Mouse (Mus musculus) myocyte (in vitro differentiated cells): Measurements from ENCODE around the gene Dzip1l. TPM values are rescaled to one million over a fixed set of nuclear protein-coding genes. Genes with fewer than 3 reads are reported as not detected.

Experiments used
- H3K27me3 ChIP-seq: one replicate; pipeline ENCODE4 v1.6.1; 2011; ENCODE audit not compliant: control insufficient read depth, insufficient read depth, insufficient read length
- H3K36me3 ChIP-seq: one replicate; pipeline ENCODE4 v1.6.1; 2011; ENCODE audit not compliant: control insufficient read depth, insufficient read depth
- H3K4me2 ChIP-seq: one replicate; pipeline ENCODE4 v1.6.1; 2011; ENCODE audit warnings: low read depth, control low read depth
- H3K4me3 ChIP-seq: one replicate; pipeline ENCODE4 v1.5.1; 2011; ENCODE audit warnings: mild to moderate bottlenecking, control low read depth, moderate library complexity
- H3K79me2 ChIP-seq: one replicate; pipeline ENCODE4 v1.6.1; 2011; ENCODE audit not compliant: control insufficient read depth, insufficient read depth
- H3ac ChIP-seq: one replicate; pipeline ENCODE4 v1.6.1; 2011; ENCODE audit not compliant: control insufficient read depth, insufficient read length
- CEBPB ChIP-seq: IDR thresholded peaks from 2 replicates; pipeline ENCODE4 v1.6.1; 2011; ENCODE audit warnings: mild to moderate bottlenecking, moderate library complexity; ENCODE audit not compliant: poor library complexity, insufficient read depth, severe bottlenecking
- E2F4 ChIP-seq: IDR thresholded peaks from one replicate; pipeline ENCODE4 v1.6.1; 2011; ENCODE audit warnings: mild to moderate bottlenecking, control low read depth, moderate library complexity; ENCODE audit not compliant: insufficient read depth
- MAX ChIP-seq: IDR thresholded peaks from one replicate; pipeline ENCODE4 v1.6.1; 2011; ENCODE audit warnings: low read depth, mild to moderate bottlenecking, control low read depth
- MYOD1 ChIP-seq, 3 experiments: IDR thresholded peaks; one replicate each; pipeline ENCODE4 v1.6.1; 2011; ENCODE audit warnings: control low read depth in 2 of 3, low read depth in 2 of 3, mild to moderate bottlenecking in 2 of 3, moderate library complexity in 1 of 3; ENCODE audit not compliant: insufficient read length in 2 of 3, control insufficient read depth in 1 of 3
- MYOG ChIP-seq, 3 experiments: IDR thresholded peaks; one replicate each; pipeline ENCODE4 v1.6.1; 2011; ENCODE audit warnings: control low read depth in 2 of 3, low read depth in 2 of 3, mild to moderate bottlenecking in 2 of 3; ENCODE audit not compliant: insufficient read length in 2 of 3, control insufficient read depth in 1 of 3, insufficient read depth in 1 of 3
- POLR2A ChIP-seq: IDR thresholded peaks from one replicate; pipeline ENCODE4 v1.6.1; 2011; ENCODE audit warnings: low read depth, mild to moderate bottlenecking, control low read depth, moderate library complexity; ENCODE audit not compliant: insufficient read length
- POLR2AphosphoS2 ChIP-seq: IDR thresholded peaks from one replicate; pipeline ENCODE4 v1.6.1; 2011; ENCODE audit warnings: low read depth, control low read depth; ENCODE audit not compliant: insufficient read length
- REST ChIP-seq: IDR thresholded peaks from one replicate; pipeline ENCODE4 v1.6.1; 2011; ENCODE audit warnings: mild to moderate bottlenecking, control low read depth, moderate library complexity; ENCODE audit not compliant: insufficient read depth, insufficient read length
- SRF ChIP-seq: IDR thresholded peaks from one replicate; pipeline ENCODE4 v1.6.1; 2011; ENCODE audit warnings: low read depth; ENCODE audit not compliant: control insufficient read depth, insufficient read length
- TCF12 ChIP-seq: IDR thresholded peaks from one replicate; pipeline ENCODE4 v1.6.1; 2011; ENCODE audit warnings: mild to moderate bottlenecking, control low read depth; ENCODE audit not compliant: poor library complexity, insufficient read depth, severe bottlenecking
- TCF3 ChIP-seq: IDR thresholded peaks from one replicate; pipeline ENCODE4 v1.6.1; 2011; ENCODE audit warnings: low read depth, control low read depth; ENCODE audit not compliant: insufficient read length
- USF1 ChIP-seq: IDR thresholded peaks from one replicate; pipeline ENCODE4 v1.6.1; 2011; ENCODE audit warnings: low read depth, mild to moderate bottlenecking, control low read depth, moderate library complexity
- polyA plus RNA-seq: library from polyadenylated mRNA; unstranded; fragments of >200 nt; fragmentation: generic; extraction: Trizol; gene quantifications from one replicate; pipeline ENCODE4 v1.2.1, GENCODE M21; 2012; ENCODE audit warnings: missing spikeins

The Dzip1l gene
- polyA plus RNA-seq, 1 experiment, result 6.5 TPM

GRCm38 (mm10) chr9:99685061-99685521 is 55.8 kb downstream of the Dzip1l start:
- Histone ChIP-seq H3K36me3 (no peaks in the 10 kb centered on the region), H3K27me3 (no peaks in the 10 kb centered on the region), H3K4me2 (no peak overlapping the region), H3ac (no peak overlapping the region), H3K4me3 (no peak overlapping the region), H3K79me2 (no peaks in the 10 kb centered on the region)
- TF ChIP-seq SRF, result no peak
- TF ChIP-seq MYOG (IDR thresholded peaks at IDR 0.05; ENCODE audit: control insufficient read depth in 1 of 3, insufficient read depth in 1 of 3, insufficient read length in 2 of 3, low read depth in 2 of 3), result no peak
- no peak for TF ChIP-seq CEBPB

- TF ChIP-seq USF1 (no peak), MAX (no peak), POLR2A (no peak), SRF (no peak), TCF3 (no peak), E2F4 (no peak), POLR2AphosphoS2 (no peak), REST (no peak), MYOG (IDR thresholded peaks at IDR 0.05; ENCODE audit: control insufficient read depth in 1 of 3, insufficient read depth in 1 of 3, insufficient read length in 2 of 3, low read depth in 2 of 3) (no peak), TCF12 (no peak), MYOD1 (IDR thresholded peaks at IDR 0.05; ENCODE audit: control insufficient read depth in 1 of 3, insufficient read length in 2 of 3, low read depth in 2 of 3) (no peak), CEBPB (no peak)
- Histone ChIP-seq H3K4me2 (no peak overlapping the region), H3ac (no peak overlapping the region), H3K79me2 (no peaks in the 10 kb centered on the region), H3K4me3 (no peak overlapping the region), H3K36me3 (no peaks in the 10 kb centered on the region), H3K27me3 (no peaks in the 10 kb centered on the region)
Observed at GRCm38 (mm10) chr9:99685536-99686231, 56.4 kb downstream of the Dzip1l start.

- no peak overlapping the region for H3ac ChIP-seq
- no peak overlapping the region for H3K4me3 ChIP-seq
- no peak overlapping the region for H3K4me2 ChIP-seq
- H3K79me2 ChIP-seq, result no peaks in the 10 kb centered on the region
- H3K27me3 ChIP-seq, result no peaks in the 10 kb centered on the region
- no peaks in the 10 kb centered on the region for H3K36me3 ChIP-seq
- TF ChIP-seq POLR2AphosphoS2 (no peak), REST (no peak), MAX (no peak), POLR2A (no peak)
Observed at GRCm38 (mm10) chr9:99689796-99690195, 60.5 kb downstream of the Dzip1l start.

- Histone ChIP-seq H3K4me3 (no peak overlapping the region), H3K79me2 (no peaks in the 10 kb centered on the region), H3K27me3 (no peaks in the 10 kb centered on the region), H3K4me2 (no peak overlapping the region), H3ac (no peak overlapping the region), H3K36me3 (no peaks in the 10 kb centered on the region)
- TF ChIP-seq TCF12 (no peak), CEBPB (no peak), USF1 (no peak), MYOD1 (IDR thresholded peaks at IDR 0.05; ENCODE audit: control insufficient read depth in 1 of 3, insufficient read length in 2 of 3, low read depth in 2 of 3) (no peak)
Observed at GRCm38 (mm10) chr9:99690386-99690785, 61.1 kb downstream of the Dzip1l start.

GRCm38 (mm10) chr9:99694961-99695360 is 65.7 kb downstream of the Dzip1l start:
- H3K79me2 ChIP-seq, result no peaks in the 10 kb centered on the region
- H3ac ChIP-seq, result no peak overlapping the region
- no peaks in the 10 kb centered on the region for H3K27me3 ChIP-seq
- no peak overlapping the region for H3K4me2 ChIP-seq
- H3K4me3 ChIP-seq, result no peak overlapping the region
- H3K36me3 ChIP-seq, result no peaks in the 10 kb centered on the region
- TF ChIP-seq MAX (no peak), E2F4 (no peak)
